Mouse (Mus musculus) ES-Bruce4 (cell line): ENCODE measurements around the gene Cadm4.

Experiments
- EP300 ChIP-seq: IDR thresholded peaks from 2 replicates; pipeline ENCODE4 v1.6.1; 2011; ENCODE audit warnings: low read depth, low read length; ENCODE audit not compliant: insufficient read depth
- POLR2A ChIP-seq: IDR thresholded peaks from one replicate; pipeline ENCODE4 v1.8.1; 2011; ENCODE audit warnings: low read length; ENCODE audit not compliant: insufficient read depth

DNA sequence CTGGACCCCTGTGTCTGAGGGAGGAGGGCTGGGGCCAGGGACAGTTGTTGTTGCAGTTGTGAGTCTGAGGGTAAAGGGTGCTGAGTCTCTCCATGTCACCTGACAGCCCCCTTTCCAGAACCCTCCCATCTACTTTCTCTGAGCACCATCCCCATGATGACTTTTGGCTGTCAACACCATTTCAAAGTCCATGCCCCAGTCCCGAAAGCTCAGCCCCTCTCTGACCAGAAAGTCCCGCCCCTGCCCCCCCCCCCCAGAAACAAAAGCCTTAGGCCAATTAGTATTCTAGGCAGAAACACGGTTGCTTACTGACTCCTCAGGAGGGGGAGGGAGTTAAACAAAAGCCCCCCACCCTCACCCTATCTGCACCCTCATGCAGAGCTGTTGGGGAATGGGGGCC is 5.6 kb downstream of the Cadm4 start:
- TF ChIP-seq POLR2A = no peak
- no peak for TF ChIP-seq EP300
